Mouse (Mus musculus): ENCODE results near the gene Ankrd39. TPM values are rescaled to one million over a fixed set of nuclear protein-coding genes. Genes with fewer than 3 reads are reported as not detected.

Ankrd39 gene
- polyA plus RNA-seq, 1 experiment, result 6.4 TPM

- Histone ChIP-seq H3K9me3 (replicated peaks; ENCODE audit: control insufficient read depth, insufficient read depth, low read length, poor library complexity, severe bottlenecking) (no peaks in the 10 kb centered on the region), H3K9ac (ENCODE audit: low read depth, poor library complexity, severe bottlenecking) (no peak overlapping the region), H3K4me3 (ENCODE audit: low read depth, low read length) (no peak overlapping the region), H3K27me3 (ENCODE audit: control insufficient read depth, insufficient read depth, low read length, poor library complexity, severe bottlenecking) (no peaks in the 10 kb centered on the region), H3K27ac (ENCODE audit: insufficient read depth, low read length) (no peak overlapping the region), H3K36me3 (ENCODE audit: control insufficient read depth, insufficient read depth, low read length, poor library complexity, severe bottlenecking) (peaks cover 33% of the 10 kb centered on the region), H3K4me1 (ENCODE audit: control insufficient read depth, insufficient read depth, low read length) (peaks cover 2% of the 10 kb centered on the region)
- TF ChIP-seq CTCF (IDR thresholded peaks at IDR 0.05; ENCODE audit: low read depth, low read length), result no peak
- no peak for TF ChIP-seq EP300 (IDR thresholded peaks at IDR 0.05; ENCODE audit: insufficient read depth, low read depth, low read length)
- TF ChIP-seq POLR2A (IDR thresholded peaks at IDR 0.05; ENCODE audit: insufficient read depth, low read length), result no peak
These were observed 27.6 kb downstream of the Ankrd39 start for GRCm38 (mm10) chr1:36519626-36520025.

GRCm38 (mm10) chr1:36518259-36518658, 29.0 kb downstream of the Ankrd39 start:
- peaks cover 24% of the 10 kb centered on the region for H3K36me3 ChIP-seq (ENCODE audit: control insufficient read depth, insufficient read depth, low read length, poor library complexity, severe bottlenecking)
- H3K9me3 ChIP-seq (replicated peaks; ENCODE audit: control insufficient read depth, insufficient read depth, low read length, poor library complexity, severe bottlenecking), result no peaks in the 10 kb centered on the region
- H3K4me1 ChIP-seq (ENCODE audit: control insufficient read depth, insufficient read depth, low read length), result peaks cover 2% of the 10 kb centered on the region
- H3K27me3 ChIP-seq (ENCODE audit: control insufficient read depth, insufficient read depth, low read length, poor library complexity, severe bottlenecking), result no peaks in the 10 kb centered on the region
- no peak overlapping the region for H3K4me3 ChIP-seq (ENCODE audit: low read depth, low read length)
- no peak overlapping the region for H3K9ac ChIP-seq (ENCODE audit: low read depth, poor library complexity, severe bottlenecking)
- no peak overlapping the region for H3K27ac ChIP-seq (ENCODE audit: insufficient read depth, low read length)
- TF ChIP-seq EP300 (IDR thresholded peaks at IDR 0.05; ENCODE audit: insufficient read depth, low read depth, low read length) (no peak), CTCF (IDR thresholded peaks at IDR 0.05; ENCODE audit: low read depth, low read length) (no peak), POLR2A (IDR thresholded peaks at IDR 0.05; ENCODE audit: insufficient read depth, low read length) (no peak)

- Histone ChIP-seq H3K36me3 (ENCODE audit: control insufficient read depth, insufficient read depth, low read length, poor library complexity, severe bottlenecking) (0 out of 2 replicates have a peak, but pooled peaks cover 8% of the 10 kb centered on the region), H3K27ac (ENCODE audit: insufficient read depth, low read length) (no peak overlapping the region), H3K27me3 (ENCODE audit: control insufficient read depth, insufficient read depth, low read length, poor library complexity, severe bottlenecking) (no peaks in the 10 kb centered on the region), H3K4me3 (ENCODE audit: low read depth, low read length) (no peak overlapping the region), H3K9me3 (replicated peaks; ENCODE audit: control insufficient read depth, insufficient read depth, low read length, poor library complexity, severe bottlenecking) (no peaks in the 10 kb centered on the region), H3K4me1 (ENCODE audit: control insufficient read depth, insufficient read depth, low read length) (peaks cover 2% of the 10 kb centered on the region), H3K9ac (ENCODE audit: low read depth, poor library complexity, severe bottlenecking) (no peak overlapping the region)
- TF ChIP-seq CTCF (IDR thresholded peaks at IDR 0.05; ENCODE audit: low read depth, low read length) (peak; percentile 71), POLR2A (IDR thresholded peaks at IDR 0.05; ENCODE audit: insufficient read depth, low read length) (no peak), EP300 (IDR thresholded peaks at IDR 0.05; ENCODE audit: insufficient read depth, low read depth, low read length) (no peak)
These were observed 33.5 kb downstream of the Ankrd39 start for GRCm38 (mm10) chr1:36513718-36514117.

GRCm38 (mm10) chr1:36513310-36513709, 33.9 kb downstream of the Ankrd39 start:
- Histone ChIP-seq H3K9ac (ENCODE audit: low read depth, poor library complexity, severe bottlenecking) (peak overlapping the region; percentile 97), H3K27me3 (ENCODE audit: control insufficient read depth, insufficient read depth, low read length, poor library complexity, severe bottlenecking) (no peaks in the 10 kb centered on the region), H3K27ac (ENCODE audit: insufficient read depth, low read length) (no peak overlapping the region), H3K4me3 (ENCODE audit: low read depth, low read length) (peak overlapping the region; percentile 68), H3K36me3 (ENCODE audit: control insufficient read depth, insufficient read depth, low read length, poor library complexity, severe bottlenecking) (0 out of 2 replicates have a peak, but pooled peaks cover 8% of the 10 kb centered on the region), H3K9me3 (replicated peaks; ENCODE audit: control insufficient read depth, insufficient read depth, low read length, poor library complexity, severe bottlenecking) (no peaks in the 10 kb centered on the region), H3K4me1 (ENCODE audit: control insufficient read depth, insufficient read depth, low read length) (peaks cover 2% of the 10 kb centered on the region)
- TF ChIP-seq POLR2A (IDR thresholded peaks at IDR 0.05; ENCODE audit: insufficient read depth, low read length), result no peak
- TF ChIP-seq EP300 (IDR thresholded peaks at IDR 0.05; ENCODE audit: insufficient read depth, low read depth, low read length), result no peak
- TF ChIP-seq CTCF (IDR thresholded peaks at IDR 0.05; ENCODE audit: low read depth, low read length), result no peak

- no peaks in the 10 kb centered on the region for H3K27me3 ChIP-seq (ENCODE audit: control insufficient read depth, insufficient read depth, low read length, poor library complexity, severe bottlenecking)
- no peak overlapping the region for H3K27ac ChIP-seq (ENCODE audit: insufficient read depth, low read length)
- H3K4me3 ChIP-seq (ENCODE audit: low read depth, low read length), result peak overlapping the region; percentile 68
- peaks cover 2% of the 10 kb centered on the region for H3K4me1 ChIP-seq (ENCODE audit: control insufficient read depth, insufficient read depth, low read length)
- TF ChIP-seq EP300 (IDR thresholded peaks at IDR 0.05; ENCODE audit: insufficient read depth, low read depth, low read length) (no peak), POLR2A (IDR thresholded peaks at IDR 0.05; ENCODE audit: insufficient read depth, low read length) (no peak), CTCF (IDR thresholded peaks at IDR 0.05; ENCODE audit: low read depth, low read length) (no peak)
- 0 out of 2 replicates have a peak, but pooled peaks cover 8% of the 10 kb centered on the region for H3K36me3 ChIP-seq (ENCODE audit: control insufficient read depth, insufficient read depth, low read length, poor library complexity, severe bottlenecking)
- no peaks in the 10 kb centered on the region for H3K9me3 ChIP-seq (replicated peaks; ENCODE audit: control insufficient read depth, insufficient read depth, low read length, poor library complexity, severe bottlenecking)
- H3K9ac ChIP-seq (ENCODE audit: low read depth, poor library complexity, severe bottlenecking), result peak overlapping the region; percentile 97
These were observed 34.3 kb downstream of the Ankrd39 start for GRCm38 (mm10) chr1:36512966-36513280.

- H3K36me3 ChIP-seq (ENCODE audit: control insufficient read depth, insufficient read depth, low read length, poor library complexity, severe bottlenecking), result 0 out of 2 replicates have a peak, but pooled peaks cover 8% of the 10 kb centered on the region
- H3K4me3 ChIP-seq (ENCODE audit: low read depth, low read length), result peak overlapping the region; percentile 68
- no peaks in the 10 kb centered on the region for H3K27me3 ChIP-seq (ENCODE audit: control insufficient read depth, insufficient read depth, low read length, poor library complexity, severe bottlenecking)
- H3K9ac ChIP-seq (ENCODE audit: low read depth, poor library complexity, severe bottlenecking), result peak overlapping the region; percentile 97
- no peaks in the 10 kb centered on the region for H3K9me3 ChIP-seq (replicated peaks; ENCODE audit: control insufficient read depth, insufficient read depth, low read length, poor library complexity, severe bottlenecking)
- H3K4me1 ChIP-seq (ENCODE audit: control insufficient read depth, insufficient read depth, low read length), result peaks cover 2% of the 10 kb centered on the region
- 0 out of 2 replicates have a peak overlapping the region, but pooled peaks have one; percentile 11 for H3K27ac ChIP-seq (ENCODE audit: insufficient read depth, low read length)
- no peak for TF ChIP-seq EP300 (IDR thresholded peaks at IDR 0.05; ENCODE audit: insufficient read depth, low read depth, low read length)
- TF ChIP-seq POLR2A (IDR thresholded peaks at IDR 0.05; ENCODE audit: insufficient read depth, low read length), result no peak
- no peak for TF ChIP-seq CTCF (IDR thresholded peaks at IDR 0.05; ENCODE audit: low read depth, low read length)
These were observed 34.9 kb downstream of the Ankrd39 start for GRCm38 (mm10) chr1:36512089-36512965.

All from ES-Bruce4 (cell line).